Mouse (Mus musculus) activated CD4-positive, CD25-positive, alpha-beta regulatory T cell, adult 4 months (primary cell): ENCODE results near the gene Gm6169. TPM values are rescaled to one million over a fixed set of nuclear protein-coding genes. Genes with fewer than 3 reads are reported as not detected.
"Not testable (repeated sequence)": the region's sequence is repeated elsewhere in the genome, so short reads cannot be mapped to it uniquely, and the experiment has no call there.

Experiments
- ATAC-seq: one replicate; pipeline ENCODE4 v1.8.0; 2017
- polyA plus RNA-seq, 2 experiments: library from polyadenylated mRNA; unstranded; fragments of 100-300 nt; shearing (Covaris generic); gene quantifications; one replicate each; pipeline ENCODE4 v1.2.1; 2017

Gene Gm6169
- polyA plus RNA-seq, 2 experiments from 2014 or later = 5.1 to 9.7 TPM

DNA sequence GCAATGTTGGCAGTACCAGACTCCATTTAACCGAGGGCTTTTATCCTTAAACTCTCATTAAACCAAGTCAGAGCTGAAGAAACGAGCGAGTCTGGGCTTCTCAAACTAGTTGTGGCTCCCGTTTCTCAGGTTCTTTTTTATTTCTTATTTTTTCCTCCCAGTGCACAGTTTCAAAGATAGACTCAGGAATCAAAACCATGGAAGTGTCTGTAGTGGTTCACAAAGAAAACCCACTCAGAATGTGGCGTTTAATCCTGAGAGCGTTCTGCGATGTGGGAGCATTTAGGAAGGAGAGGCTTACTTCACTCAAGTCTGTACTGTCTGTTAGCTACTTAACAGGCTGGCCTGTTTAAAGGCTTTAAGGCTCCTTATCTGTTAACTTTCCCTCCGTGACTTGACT is 30.9 kb downstream of the Gm6169 start:
- no peak for ATAC-seq

DNA sequence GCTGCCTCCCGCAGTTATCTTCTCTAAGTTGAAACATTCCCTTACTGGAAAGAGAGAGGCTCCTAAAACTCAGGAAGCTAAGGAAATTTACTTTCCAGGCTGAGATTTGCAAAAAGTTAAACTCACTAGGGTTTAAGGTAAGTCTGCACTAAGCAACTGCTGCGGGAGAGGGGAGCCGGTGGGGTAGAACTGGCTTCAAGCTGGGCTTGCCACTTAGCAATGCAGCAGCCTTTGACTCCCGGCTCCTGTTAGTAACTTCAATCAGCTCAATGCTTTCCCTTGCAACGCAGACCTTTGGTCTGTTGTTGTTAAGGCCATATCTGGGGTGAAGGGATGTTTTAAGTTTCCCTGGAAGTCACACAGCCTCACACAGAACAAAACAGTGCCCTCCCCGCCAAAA is 31.3 kb downstream of the Gm6169 start:
- ATAC-seq = no peak

DNA sequence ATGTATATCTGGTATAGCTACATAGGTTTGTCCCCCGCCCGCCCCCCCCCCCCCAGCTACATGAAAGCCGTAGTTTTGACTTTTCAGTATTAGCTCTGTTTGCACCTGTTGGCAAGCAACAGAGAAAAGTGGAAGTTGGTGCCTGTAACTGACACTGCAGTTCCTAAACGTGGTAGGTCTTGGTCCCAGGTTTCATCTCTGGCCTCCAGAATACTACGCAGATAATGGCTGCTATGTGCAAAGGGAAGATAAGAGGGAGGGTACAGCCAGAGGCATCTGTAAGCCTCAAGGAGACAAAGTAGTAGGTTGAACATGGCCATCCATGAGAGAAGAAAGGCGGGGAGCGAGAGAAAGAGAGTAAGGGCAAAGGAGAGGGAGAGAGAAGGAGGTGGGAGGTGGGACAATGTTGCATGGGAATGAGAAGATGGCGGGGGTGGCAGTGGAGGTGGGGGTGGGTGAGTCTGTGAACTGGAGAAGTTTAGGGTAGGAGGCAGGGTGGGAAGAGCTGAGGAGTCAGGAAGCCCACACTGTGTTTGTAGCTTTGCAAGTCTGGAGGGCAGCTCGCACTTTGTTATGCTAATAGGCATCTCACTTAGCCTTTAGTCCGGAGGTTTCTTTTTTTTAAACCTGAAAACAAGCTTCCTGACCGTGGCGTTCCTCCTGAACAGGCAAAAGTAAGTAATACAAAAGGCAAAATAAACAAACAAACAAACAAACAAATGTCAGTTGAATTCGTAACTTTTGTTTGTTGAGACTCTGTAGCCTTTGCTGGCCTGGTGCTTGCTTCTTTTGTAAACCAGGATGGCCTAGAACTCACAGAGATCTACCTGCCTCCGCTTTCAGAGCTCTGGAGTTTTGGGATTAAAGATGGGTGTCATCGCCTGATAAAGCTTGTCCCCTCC is 32.1 kb downstream of the Gm6169 start, which contains the start of gene Fam169a:
TSS of gene Fam169a (plus strand) at position 638 of the 902 bp plus-strand sequence.
- no peak for ATAC-seq

DNA sequence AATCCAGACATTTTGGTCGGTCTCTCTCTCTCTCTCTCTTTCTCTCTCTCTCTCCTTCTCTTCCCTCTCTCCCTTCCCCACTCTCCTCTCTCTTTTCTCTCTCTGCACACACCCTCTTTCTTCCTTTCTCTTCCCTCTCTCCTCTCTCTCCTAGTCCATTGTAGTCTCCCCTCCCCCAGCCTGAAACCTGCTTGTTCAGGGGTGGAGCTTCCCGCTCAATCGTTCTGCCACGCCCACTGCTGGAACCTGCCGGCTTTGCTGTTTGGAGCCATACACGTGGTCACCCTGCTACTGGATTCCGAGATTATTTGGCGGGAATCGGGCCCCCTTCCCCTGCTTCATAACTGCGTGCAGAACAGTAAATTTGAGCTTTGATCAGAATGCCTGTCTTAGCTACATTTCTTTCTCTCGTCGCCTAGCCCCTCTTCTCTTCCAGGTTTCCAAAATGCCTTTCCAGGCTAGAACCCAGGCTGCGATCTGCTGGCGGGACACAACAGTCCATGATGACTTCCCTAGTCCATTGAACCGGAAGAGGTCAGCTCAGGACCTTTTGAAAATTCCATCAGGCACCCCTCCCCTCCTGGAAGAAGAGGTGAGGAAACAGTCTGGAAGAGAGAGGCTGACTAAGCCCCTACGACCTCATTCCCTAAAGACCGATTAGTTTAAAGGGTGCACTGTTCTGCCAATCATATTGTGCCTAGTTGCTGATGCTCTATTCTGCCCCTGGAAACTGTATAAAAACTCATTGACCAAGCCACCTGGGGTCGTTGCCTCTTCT is 34.0 kb downstream of the Gm6169 start:
- ATAC-seq = not testable (repeated sequence)

DNA sequence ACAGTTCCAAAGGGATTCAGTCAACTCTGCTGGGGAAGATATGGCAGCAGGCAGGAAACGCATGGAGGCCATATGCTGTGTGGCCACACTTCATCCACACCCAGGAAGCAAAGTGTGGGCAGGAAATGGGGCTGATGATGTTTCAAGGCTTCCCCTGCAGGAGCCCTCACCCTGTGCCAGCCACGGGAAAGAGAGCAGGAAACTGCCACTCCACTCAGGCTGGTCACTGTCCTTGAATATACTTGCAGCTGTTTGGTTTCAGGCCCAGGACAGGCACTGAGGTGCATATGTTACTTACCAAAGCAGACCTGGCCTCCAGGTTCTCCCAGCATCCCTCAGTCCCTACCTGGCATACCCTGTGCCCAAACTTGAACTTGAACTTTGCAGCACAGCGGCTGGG is 34.6 kb downstream of the Gm6169 start:
- ATAC-seq = no peak

DNA sequence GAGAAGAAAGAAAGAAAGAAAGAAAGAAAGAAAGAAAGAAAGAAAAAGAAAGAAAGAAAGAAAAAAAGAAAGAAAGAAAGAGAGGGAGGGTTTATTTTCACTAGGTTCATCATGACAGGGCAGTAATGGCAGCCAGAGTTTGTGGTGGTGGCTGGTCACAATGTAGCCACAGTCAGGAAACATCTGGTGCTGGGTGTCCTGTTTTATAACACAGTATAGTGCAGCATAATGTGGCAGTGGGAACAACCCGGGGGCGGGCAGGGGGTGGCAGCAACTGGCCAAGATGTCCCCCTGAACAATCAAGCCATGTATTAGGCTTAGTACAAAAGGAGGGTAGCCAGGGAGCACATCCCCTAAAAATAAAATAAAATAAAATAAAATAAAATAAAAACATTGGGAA is 35.6 kb downstream of the Gm6169 start:
- ATAC-seq = no peak

DNA sequence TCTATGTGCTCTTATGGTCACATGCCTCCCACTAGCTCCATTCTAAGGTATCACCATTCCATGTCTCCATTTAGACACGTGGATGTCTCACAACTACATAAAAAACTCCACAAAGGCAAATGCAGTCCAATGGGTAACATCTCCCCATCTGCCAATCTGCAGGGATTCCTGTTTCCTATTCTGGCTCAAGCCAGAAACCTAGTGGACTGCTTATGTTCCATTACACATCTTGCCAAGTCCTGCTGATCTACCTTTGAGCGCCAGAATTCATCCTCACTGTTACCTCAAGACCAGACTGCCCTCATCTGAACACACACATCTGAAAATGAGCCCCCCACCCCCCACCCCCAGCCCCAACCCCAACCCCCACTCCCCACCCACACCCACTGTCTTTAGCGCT is 36.9 kb downstream of the Gm6169 start:
- ATAC-seq = no peak

DNA sequence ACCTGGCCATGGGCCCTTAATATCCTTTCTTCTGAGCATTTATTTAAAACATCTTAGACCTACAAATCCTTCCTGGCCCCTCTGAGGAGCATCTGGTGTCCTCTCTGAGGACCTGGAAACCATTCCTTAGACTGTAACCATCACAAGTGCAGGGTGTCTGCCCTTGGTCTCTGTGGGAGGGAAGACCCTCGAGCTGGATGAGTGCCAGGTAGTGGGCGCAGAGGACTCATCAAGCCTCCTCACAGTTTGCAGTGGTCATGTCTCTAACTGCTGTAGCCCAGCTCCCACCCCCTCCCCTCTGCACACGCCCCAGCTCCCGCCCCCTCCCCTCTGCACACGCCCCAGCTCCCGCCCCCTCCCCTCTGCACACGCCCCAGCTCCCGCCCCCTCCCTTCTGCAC is 38.7 kb downstream of the Gm6169 start:
- ATAC-seq = no peak

DNA sequence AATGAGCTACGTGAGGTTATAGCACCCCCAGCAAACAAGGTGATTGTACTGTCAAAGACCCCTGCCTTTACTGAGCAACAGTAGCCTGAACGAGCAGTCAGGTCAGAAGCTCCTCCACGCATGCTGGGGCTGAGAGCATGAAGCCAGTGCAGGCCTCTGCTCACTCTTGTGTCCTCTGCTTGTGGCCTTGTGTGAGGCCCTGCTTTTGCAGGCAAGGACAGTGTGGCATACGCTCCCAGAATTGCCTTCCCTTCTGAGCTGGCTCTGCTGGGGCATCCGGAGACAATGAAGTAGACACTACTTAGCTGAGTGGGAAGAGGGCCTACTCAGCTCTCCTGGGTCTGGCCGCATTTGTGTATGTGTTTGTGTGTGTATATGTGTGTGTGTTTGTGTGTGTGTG is 39.3 kb downstream of the Gm6169 start:
- ATAC-seq = no peak

DNA sequence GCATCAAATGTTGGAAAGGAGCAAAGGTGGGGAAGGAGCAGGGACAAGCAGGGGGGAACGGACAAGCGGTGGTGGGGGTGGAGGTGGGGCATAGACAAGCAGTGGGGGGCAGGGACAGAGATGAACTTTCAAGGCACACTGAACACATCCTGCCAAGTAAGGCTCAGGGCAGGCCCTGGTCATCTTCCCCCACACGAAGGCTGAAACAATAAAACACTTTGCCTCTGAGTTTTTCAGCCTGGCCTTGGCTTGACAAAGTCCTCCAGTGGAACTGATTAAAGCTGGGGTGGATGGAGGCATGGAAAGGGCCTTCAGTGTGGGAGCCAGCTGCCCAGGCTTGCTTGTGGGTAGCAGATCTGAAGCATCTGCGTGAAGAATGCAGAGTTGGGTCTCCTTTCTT is 41.2 kb downstream of the Gm6169 start:
- ATAC-seq = no peak

DNA sequence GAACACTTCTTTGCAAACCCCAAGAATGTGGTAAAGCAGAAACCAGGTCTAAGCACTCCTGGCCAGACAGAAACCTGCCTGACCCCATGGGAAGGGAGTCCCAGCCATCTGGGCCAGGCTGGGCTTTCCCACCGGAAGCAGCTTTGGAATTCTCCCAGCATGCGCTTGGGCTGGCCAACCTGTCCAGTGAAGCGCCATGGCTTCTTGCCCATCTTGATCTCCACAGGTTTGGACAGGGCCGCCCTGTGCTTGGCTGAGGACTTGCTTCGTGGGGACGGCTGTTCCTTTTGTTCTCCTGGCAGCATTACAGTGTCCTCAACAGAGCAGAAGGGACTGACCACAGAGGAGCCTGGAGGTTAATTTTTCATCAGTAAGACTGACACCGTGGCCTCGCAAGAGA is 45.2 kb downstream of the Gm6169 start:
- ATAC-seq = no peak

DNA sequence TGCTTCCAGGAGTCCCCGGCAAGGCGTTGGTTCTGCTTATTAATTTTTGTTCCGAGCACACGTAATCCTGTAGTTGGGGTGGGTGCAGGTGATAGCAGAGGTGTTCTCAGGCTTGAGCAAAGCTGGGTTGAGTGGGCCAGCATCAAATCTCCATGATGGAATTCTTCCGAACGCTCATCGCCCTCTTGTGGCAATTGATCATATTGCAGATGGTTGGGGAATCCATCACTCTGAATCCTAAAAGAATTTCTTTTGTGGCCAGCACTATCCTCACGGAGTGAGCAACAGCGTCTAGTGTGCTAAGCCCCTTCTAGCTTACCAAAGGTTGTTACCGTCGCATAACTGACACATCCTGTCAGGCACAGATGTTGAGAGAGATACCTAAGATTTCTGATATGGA is 46.4 kb downstream of the Gm6169 start:
- ATAC-seq = no peak

DNA sequence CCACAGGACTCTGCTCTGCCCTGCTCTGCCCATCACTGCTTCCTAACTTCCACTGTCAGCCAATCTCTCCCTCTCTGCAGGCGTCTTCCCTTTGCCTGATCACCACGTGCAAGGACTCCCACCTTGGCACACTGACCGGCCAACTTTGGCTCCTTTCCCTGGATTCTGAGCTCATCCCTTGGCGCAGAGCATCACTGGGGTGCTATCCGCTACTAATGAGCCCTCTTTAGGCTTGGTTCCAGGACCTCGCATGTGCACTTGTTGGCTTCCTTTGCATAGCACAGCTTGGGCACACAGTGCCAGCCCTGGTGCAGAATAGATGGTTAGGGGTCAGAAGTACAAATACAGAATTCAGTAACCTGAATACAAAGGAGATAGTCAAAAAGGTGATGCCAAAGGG is 47.9 kb downstream of the Gm6169 start:
- no peak for ATAC-seq

Other genes with a start within 250 kb of the Gm6169 start
- not detected for gene Gcnt4, start 174.5 kb downstream of the Gm6169 start, polyA plus RNA-seq
- gene 1700029F12Rik, start 64.9 kb downstream of the Gm6169 start, polyA plus RNA-seq = not detected
- gene Fam169a, start 32.0 kb downstream of the Gm6169 start, polyA plus RNA-seq = under 1 TPM; 0.56 to 0.71 TPM
- gene Gfm2, start 38.7 kb upstream of the Gm6169 start, polyA plus RNA-seq = 10 to 100 TPM; 38.3 to 42.6 TPM
- 100 to 1,000 TPM; 119 to 163 TPM for gene Nsa2, start 38.7 kb upstream of the Gm6169 start, polyA plus RNA-seq
- gene Hexb, start 99.1 kb upstream of the Gm6169 start, polyA plus RNA-seq = 10 to 100 TPM; 76.8 to 77.4 TPM
- 1 to 10 TPM; 3.0 to 3.8 TPM for gene Enc1, start 141.9 kb upstream of the Gm6169 start, polyA plus RNA-seq